Mouse (Mus musculus) megakaryocyte, embryonic 14.5 days (primary cell): ENCODE data around the gene Vmn1r1.

ENCODE experiments used
- FLI1 ChIP-seq: IDR thresholded peaks from 2 replicates; pipeline ENCODE4 v1.6.1; 2012; ENCODE audit warnings: low read length, inconsistent platforms, mixed read lengths
- GATA1 ChIP-seq: IDR thresholded peaks from 3 replicates; pipeline ENCODE4 v1.6.1; 2012; ENCODE audit warnings: mixed read lengths, low read length, inconsistent platforms, borderline replicate concordance

DNA sequence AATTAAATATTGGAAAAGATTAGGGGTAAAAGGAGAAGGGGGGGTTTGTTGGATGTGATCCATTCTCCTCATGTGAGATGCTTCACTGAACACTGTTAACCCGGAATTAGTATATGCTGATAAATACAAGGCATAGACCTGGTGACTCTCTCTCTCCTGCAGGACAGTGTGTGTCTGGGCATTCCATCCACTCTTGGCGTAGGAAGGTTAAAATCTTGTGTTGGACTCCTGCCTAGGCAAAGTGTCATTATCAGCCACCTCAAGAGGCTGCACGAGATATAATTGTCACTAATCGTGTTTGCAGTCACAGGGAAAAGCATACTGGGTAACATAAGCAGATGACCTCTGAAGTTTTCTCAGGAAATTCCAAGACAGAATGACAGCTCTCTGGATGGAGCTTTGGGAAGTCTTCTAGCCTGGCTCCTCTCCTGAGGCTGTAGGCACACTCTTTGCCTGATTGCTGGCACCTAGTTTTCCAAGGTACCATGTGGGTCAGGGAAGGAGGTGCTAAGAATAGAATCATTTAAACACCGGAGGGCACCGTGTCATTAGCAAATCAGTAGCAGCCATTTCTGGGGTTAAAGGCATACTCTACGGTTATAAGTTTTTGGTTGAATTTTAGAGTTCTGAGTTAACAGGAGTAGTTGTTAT, 15.3 kb downstream of the Vmn1r1 start:
- no peak for TF ChIP-seq GATA1
- no peak for TF ChIP-seq FLI1
